Mouse (Mus musculus) kidney, adult 2 months (tissue): ENCODE measurements around the gene Rrad. TPM values are rescaled to one million over a fixed set of nuclear protein-coding genes. Genes with fewer than 3 reads are reported as not detected.
"Not testable (repeated sequence)": the region's sequence is repeated elsewhere in the genome, so short reads cannot be mapped to it uniquely, and the experiment has no call there.

Experiments used
- DNase-seq: peaks from one replicate; pipeline ENCODE4 v3.0.0; 2021
- H3K27ac ChIP-seq: fragments of 200-500 bp; 2 replicates; pipeline ENCODE4 v1.5.1; 2012; ENCODE audit warnings: low read depth, low read length, control low read depth, inconsistent platforms; ENCODE audit not compliant: insufficient read depth
- H3K27me3 ChIP-seq: fragments of 200-500 bp; replicated peaks from 2 replicates; pipeline ENCODE4 v1.6.1; 2012; ENCODE audit warnings: mild to moderate bottlenecking, moderate library complexity, low read length, inconsistent platforms; ENCODE audit not compliant: control insufficient read depth, insufficient read depth
- H3K36me3 ChIP-seq: fragments of 200-500 bp; 2 replicates; pipeline ENCODE4 v1.6.1; 2012; ENCODE audit warnings: mild to moderate bottlenecking, moderate library complexity, low read length, inconsistent platforms; ENCODE audit not compliant: control insufficient read depth, insufficient read depth
- H3K4me1 ChIP-seq: fragments of 200-500 bp; 2 replicates; pipeline ENCODE4 v1.6.1; 2011; ENCODE audit warnings: low read length; ENCODE audit not compliant: control insufficient read depth, insufficient read depth
- H3K4me3 ChIP-seq: fragments of 200-500 bp; 2 replicates; pipeline ENCODE4 v1.5.1; 2011; ENCODE audit warnings: mild to moderate bottlenecking, low read depth, low read length, control low read depth; ENCODE audit not compliant: insufficient read depth
- CTCF ChIP-seq: fragments of 200-500 bp; conservative IDR thresholded peaks from 2 replicates; pipeline ENCODE4 v1.5.1; 2011; ENCODE audit warnings: low read depth, mild to moderate bottlenecking, control low read depth, low read length, moderate library complexity, mixed read lengths; ENCODE audit not compliant: insufficient read depth, insufficient read length
- POLR2A ChIP-seq: fragments of 200-500 bp; IDR thresholded peaks from one replicate; pipeline ENCODE4 v1.6.1; 2011; ENCODE audit warnings: low read depth, low read length, control low read depth
- WGBS: fragments of 180-500 bp; shearing (Covaris S2); methylation state at CpG from one replicate; pipeline ENCODE4 v1.1.7; 2018; 5-methylcytosine and 5-hydroxymethylcytosine counted together
- polyA plus RNA-seq: library from polyadenylated mRNA; depleted of rRNA; stranded (reverse); fragments of >200 nt; gene quantifications from 2 replicates; pipeline ENCODE4 v1.2.3, GENCODE M21; 2012; rRNA removed

Rrad gene
- 5.0 and 5.8 TPM in 2 replicates for polyA plus RNA-seq

DNA sequence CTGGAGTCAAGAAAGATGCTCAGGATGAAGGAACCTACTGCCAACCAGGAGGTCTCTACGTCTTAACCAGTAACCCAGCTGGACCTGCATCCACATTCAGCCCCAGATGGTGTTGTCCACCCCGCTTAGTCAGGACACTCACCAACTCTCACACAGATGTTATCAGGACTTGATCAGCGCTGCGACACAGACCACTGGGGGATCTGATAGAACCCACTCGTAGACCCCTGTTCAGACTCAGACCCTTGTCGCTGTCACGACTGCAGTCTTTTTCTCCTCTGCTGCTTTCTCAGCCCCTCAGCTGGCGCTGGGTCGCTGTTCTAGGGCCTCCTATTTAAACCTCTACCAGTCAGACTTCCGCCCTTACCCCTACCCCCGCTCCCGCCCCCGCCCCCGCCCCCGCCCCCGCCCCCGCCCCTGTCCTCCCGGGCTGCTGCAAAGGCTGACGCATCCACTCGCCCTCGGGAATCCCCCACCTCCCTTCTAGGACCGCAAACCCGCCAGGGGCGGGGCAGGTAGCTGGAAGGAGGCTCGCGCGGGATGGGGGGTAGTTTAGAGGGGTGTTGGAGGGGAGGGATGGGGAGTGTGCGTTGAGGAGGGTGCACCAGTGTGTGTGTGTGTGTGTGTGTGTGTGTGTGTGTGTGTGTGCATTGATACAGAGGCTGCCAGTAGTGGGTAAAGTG is at the start of gene Rrad:
TSS of gene Rrad (minus strand) at position 347 of the 683 bp plus-strand sequence.
- Histone ChIP-seq H3K27ac (peak within 1 kb of the TSS; percentile 69), H3K4me1 (peaks cover 6% of the 10 kb centered on the region; the same call in 1 of the 2 replicates), H3K36me3 (no peaks in the 10 kb centered on the region), H3K27me3 (no peaks in the 10 kb centered on the region), H3K4me3 (peak within 1 kb of the TSS; percentile 59)
- TF ChIP-seq POLR2A: peak; percentile 14
- TF ChIP-seq CTCF: no peak
- 18% methylated on average over 22 of the region's 28 CpGs for WGBS
- peak; percentile 55 for DNase-seq

GRCm38 (mm10) chr8:104655614-104656013 is 24.5 kb upstream of the Rrad start:
- Histone ChIP-seq H3K27me3 (no peaks in the 10 kb centered on the region), H3K4me3 (no peak overlapping the region), H3K4me1 (no peaks in the 10 kb centered on the region), H3K27ac (no peak overlapping the region), H3K36me3 (no peaks in the 10 kb centered on the region)
- no peak for DNase-seq
- TF ChIP-seq POLR2A (no peak), CTCF (no peak)
- WGBS: 77% methylated on average over 4 of the region's 4 CpGs

GRCm38 (mm10) chr8:104654984-104655383 is 23.9 kb upstream of the Rrad start:
- Histone ChIP-seq H3K36me3 (no peaks in the 10 kb centered on the region), H3K27me3 (no peaks in the 10 kb centered on the region), H3K27ac (no peak overlapping the region), H3K4me3 (no peak overlapping the region), H3K4me1 (no peaks in the 10 kb centered on the region)
- 2% methylated on average over 3 of the region's 3 CpGs for WGBS
- peak; percentile 92 for DNase-seq
- TF ChIP-seq POLR2A (no peak), CTCF (peak; percentile 97)

DNA sequence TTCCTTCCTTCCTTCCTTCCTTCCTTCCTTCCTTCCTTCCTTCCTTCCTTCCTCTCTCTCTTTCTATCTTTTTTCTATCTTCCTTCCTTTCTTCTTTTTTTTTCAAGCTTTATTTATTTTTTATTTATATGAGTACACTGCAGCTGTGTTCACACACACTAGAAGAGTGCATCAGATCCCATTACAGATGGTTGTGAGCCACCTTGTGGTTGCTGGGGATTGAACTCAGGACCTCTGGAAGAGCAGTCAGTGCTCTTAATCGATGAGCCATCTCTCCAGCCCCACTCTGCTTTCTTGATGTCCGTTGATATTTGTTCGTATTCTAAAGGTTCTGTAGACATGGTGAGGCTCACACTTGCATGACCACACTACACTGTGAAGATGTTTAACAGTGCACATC is 13.1 kb upstream of the Rrad start:
- 64% methylated on average over 3 of the region's 3 CpGs for WGBS
- not testable (repeated sequence) for H3K27me3 ChIP-seq, H3K36me3 ChIP-seq, DNase-seq, H3K27ac ChIP-seq, H3K4me3 ChIP-seq
- peak; percentile 24; the same call in 1 of the 2 replicates for TF ChIP-seq CTCF
- H3K4me1 ChIP-seq: peaks cover 16% of the 10 kb centered on the region

- no peak for TF ChIP-seq CTCF
- TF ChIP-seq POLR2A: no peak
- no peak for DNase-seq
- Histone ChIP-seq H3K27me3 (no peaks in the 10 kb centered on the region), H3K36me3 (no peaks in the 10 kb centered on the region; the same call in 1 of the 2 replicates), H3K4me3 (peak overlapping the region; percentile 92), H3K4me1 (peaks cover 20% of the 10 kb centered on the region), H3K27ac (peak overlapping the region; percentile 79)
- WGBS: 65% methylated on average over 6 of the region's 6 CpGs
Observed at GRCm38 (mm10) chr8:104642324-104642654, 11.2 kb upstream of the Rrad start.

DNA sequence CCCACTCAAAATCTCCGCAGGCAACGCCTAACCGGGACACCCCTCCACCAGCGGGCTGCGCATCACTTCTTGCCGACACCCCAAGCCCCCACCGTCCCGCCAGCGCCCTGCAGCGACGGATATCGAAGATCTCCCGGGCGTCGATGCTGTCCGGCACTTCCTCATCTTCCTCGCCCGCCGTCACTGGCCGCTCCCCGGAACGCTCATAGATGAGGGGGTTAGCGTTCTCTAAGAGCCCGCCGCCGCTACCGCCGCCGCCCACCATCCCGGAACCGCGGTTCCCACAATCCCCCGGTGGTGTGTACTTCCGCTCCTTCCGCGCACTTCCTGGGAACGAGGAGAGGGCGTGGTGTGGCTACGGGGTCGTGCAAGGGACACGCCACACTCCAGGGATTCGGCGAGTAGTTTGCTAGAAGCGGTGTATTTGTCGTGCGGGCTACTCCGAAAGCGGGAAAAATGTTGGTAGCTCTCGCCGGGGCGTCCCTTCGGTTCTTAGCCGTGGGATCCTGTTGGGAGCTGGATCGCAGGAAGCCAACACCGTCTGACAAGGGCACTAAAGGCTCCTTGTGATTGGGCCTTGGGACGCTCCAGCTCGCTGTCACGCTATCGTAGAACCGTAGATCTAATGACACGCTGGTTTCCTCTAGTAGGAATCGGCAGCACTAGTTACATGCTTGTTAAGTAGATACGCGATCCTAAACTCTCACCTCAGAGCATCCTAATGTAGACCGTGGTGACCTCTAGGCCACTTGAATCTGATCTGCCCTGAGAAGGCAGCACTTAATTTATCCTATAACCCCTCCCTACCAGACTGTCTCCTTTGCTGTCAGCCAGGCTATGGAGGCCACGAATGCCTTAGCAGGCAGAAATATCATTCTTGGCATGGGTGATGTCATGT is 10.5 kb upstream of the Rrad start, which contains the start of gene Ciao2b:
TSS of gene Ciao2b (minus strand) at position 540 of the 898 bp plus-strand sequence.
- DNase-seq: peak; percentile 95
- peak within 1 kb of the TSS; percentile 79 for H3K27ac ChIP-seq
- no peaks in the 10 kb centered on the region for H3K27me3 ChIP-seq
- peak within 1 kb of the TSS; percentile 92 for H3K4me3 ChIP-seq
- no peaks in the 10 kb centered on the region; the same call in 1 of the 2 replicates for H3K36me3 ChIP-seq
- TF ChIP-seq POLR2A (peak; percentile 63), CTCF (no peak)
- under 1% methylated on average over 66 of the region's 66 CpGs for WGBS
- peaks cover 20% of the 10 kb centered on the region for H3K4me1 ChIP-seq

GRCm38 (mm10) chr8:104640831-104641370 is 9.8 kb upstream of the Rrad start:
- Histone ChIP-seq H3K27ac (peak overlapping the region; percentile 36), H3K4me3 (peak overlapping the region; percentile 92), H3K36me3 (no peaks in the 10 kb centered on the region; the same call in 1 of the 2 replicates), H3K4me1 (peaks cover 20% of the 10 kb centered on the region), H3K27me3 (no peaks in the 10 kb centered on the region)
- WGBS: 4% methylated on average over 25 of the region's 25 CpGs
- TF ChIP-seq CTCF (no peak), POLR2A (no peak)
- DNase-seq: no peak
